Mouse (Mus musculus): Measurements from ENCODE around the gene Fgf11. TPM values are rescaled to one million over a fixed set of nuclear protein-coding genes. Genes with fewer than 3 reads are reported as not detected.
A peak's percentile ranks its signal among the peaks of the same experiment; 100 is the strongest.

The Fgf11 gene
- polyA plus RNA-seq, 1 experiment from 2014 or later, result 8.7 TPM

DNA sequence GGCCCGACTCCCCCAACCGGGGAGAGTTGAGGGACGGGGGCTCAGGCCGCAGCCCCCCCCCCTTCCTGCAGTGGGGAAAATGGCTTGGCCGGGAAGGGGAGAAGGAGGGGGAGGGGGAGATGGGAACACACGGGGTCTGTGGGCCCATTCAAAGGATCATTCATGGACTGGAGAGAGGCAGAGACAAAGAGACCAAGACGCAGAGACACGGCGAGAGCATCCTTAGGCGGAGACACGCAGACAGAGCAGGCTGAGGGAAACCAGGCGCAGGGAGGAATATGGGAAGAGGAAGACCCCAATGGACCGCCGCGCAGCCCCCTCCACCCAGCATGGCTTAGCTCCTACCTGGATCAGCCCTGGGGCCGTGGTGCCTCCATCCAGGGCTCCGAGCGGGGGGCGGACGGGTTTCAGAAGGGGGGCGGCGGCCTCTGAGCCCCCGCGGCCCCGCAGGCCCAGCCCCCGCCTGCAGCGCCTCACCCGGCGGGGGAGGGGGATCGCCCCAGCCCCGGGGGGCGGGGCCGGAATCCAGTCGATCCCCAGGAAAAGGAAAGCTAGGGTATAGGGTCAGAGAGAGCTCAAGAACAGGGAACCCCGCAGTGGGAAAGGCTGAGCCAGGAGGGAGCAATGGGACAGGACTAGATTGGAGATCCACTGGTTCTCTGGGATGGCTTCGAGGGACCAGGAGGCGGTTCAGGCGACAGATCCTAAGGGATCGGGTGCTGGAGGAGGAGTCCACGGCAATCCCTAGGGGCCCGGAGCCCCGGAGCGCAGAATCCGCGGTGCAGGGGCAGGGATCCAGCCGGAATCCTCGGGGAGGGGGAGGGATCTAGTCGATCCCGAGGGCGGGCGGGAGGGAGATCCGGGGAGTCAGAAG lies 35.3 kb upstream of the Fgf11 start:
- peak overlapping the region; percentile 98 for H3K27ac ChIP-seq (replicated peaks)
- ATAC-seq (ENCODE audit: low FRiP score), result peak; percentile 4; the same call in 1 of the 2 replicates
- H3K9me3 ChIP-seq (replicated peaks), result no peaks in the 10 kb centered on the region
- peaks cover 49% of the 10 kb centered on the region for H3K4me1 ChIP-seq
- peaks cover 19% of the 10 kb centered on the region for H3K36me3 ChIP-seq
- peak overlapping the region; percentile 94 for H3K4me2 ChIP-seq
- WGBS, result under 1% methylated on average over 45 of the region's 52 CpGs
- H3K9ac ChIP-seq (replicated peaks), result peak overlapping the region; percentile 98
- H3K4me3 ChIP-seq (replicated peaks), result peak overlapping the region; percentile 89
- H3K27me3 ChIP-seq (replicated peaks), result no peaks in the 10 kb centered on the region

DNA sequence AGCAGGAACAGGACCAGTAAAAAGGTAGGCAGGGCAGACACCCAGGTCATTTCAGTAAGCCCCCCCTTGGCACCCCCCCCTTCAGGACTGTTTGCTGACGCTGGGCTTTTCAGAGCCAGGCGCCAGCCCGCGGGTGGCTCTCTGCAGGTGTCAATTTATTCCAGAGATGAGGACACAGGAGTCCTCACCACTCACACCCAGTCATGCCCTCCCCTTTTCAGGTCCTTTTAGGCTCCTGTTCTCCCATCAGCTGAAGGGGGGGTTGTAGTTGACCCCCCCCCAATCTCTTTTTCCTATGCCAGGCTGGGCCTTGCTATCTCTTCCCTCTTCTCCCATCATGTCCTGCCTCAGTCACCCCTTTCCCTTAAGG lies 34.3 kb upstream of the Fgf11 start:
- Histone ChIP-seq H3K4me3 (replicated peaks) (peak overlapping the region; percentile 89), H3K9me3 (replicated peaks) (no peaks in the 10 kb centered on the region), H3K27ac (replicated peaks) (peak overlapping the region; percentile 98), H3K4me2 (peak overlapping the region; percentile 94), H3K4me1 (peaks cover 49% of the 10 kb centered on the region), H3K27me3 (replicated peaks) (no peaks in the 10 kb centered on the region), H3K9ac (replicated peaks) (peak overlapping the region; percentile 98), H3K36me3 (peaks cover 23% of the 10 kb centered on the region)
- WGBS, result 4% methylated on average over 4 of the region's 4 CpGs
- no peak for ATAC-seq (ENCODE audit: low FRiP score)

DNA sequence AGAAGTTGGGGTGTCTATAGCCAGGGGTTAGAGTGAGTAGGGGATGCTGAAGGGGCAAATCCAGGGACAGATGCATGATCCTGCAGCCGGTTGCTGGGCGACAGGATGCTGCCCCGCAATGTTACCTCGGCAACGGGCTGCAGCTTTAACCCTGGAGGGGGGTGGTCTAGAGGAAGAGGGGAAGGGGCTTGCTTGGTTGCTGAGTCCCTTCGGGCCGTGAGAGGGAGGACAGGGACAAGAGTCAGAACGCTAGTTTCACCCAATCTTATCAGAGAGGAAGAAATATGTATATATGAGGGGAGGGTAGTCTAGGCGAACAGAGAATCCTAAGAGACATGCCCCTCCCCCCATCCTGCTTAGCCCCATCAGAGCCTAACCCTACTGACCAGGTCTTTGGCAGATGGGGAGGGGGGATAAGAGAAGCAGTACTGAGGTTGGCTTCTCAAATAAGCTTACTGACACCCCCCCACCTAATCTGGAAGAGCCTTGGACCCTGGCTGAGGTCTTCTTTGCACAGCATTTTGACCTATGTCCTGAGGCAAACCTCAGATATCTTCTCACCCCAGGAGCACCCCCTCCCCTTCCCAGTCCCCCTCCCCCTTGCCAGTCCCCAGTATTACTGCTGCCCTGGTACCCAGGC lies 33.8 kb upstream of the Fgf11 start:
- Histone ChIP-seq H3K4me3 (replicated peaks) (peak overlapping the region; percentile 89), H3K36me3 (peaks cover 23% of the 10 kb centered on the region), H3K9me3 (replicated peaks) (no peaks in the 10 kb centered on the region), H3K27ac (replicated peaks) (peak overlapping the region; percentile 98), H3K4me1 (peaks cover 49% of the 10 kb centered on the region), H3K4me2 (peak overlapping the region; percentile 94), H3K27me3 (replicated peaks) (no peaks in the 10 kb centered on the region), H3K9ac (replicated peaks) (peak overlapping the region; percentile 98)
- ATAC-seq (ENCODE audit: low FRiP score), result no peak
- 5% methylated on average over 9 of the region's 9 CpGs for WGBS

DNA sequence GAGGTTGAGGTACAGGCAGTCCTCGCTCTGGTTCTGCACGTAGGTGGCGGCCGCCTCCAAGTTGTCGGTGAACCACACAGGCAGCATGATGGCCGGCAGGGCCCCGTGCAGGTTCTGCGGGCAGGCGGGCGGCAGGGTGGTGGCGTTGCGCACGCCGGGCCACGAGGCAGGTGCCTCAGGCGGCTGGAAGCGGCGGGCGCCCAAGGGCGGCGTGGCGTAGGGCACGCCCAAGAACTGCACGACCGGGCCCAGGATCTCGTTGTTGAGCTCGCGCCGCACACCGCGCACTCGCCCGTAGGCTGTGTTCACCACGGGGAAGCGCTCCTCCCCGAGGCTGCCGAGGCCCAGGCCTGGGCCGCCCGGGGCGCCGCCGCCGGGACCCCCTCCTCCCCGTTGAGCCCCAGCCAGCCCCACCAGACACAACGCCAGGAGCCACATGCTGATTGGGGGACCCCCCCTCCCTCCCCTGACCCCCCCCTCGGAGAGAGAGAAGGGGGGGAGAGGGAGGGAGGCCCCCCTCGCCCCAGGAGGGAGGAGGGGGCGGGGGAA lies 32.4 kb upstream of the Fgf11 start:
- Histone ChIP-seq H3K9me3 (replicated peaks) (no peaks in the 10 kb centered on the region), H3K9ac (replicated peaks) (peak overlapping the region; percentile 98), H3K36me3 (peaks cover 28% of the 10 kb centered on the region), H3K27ac (replicated peaks) (peak overlapping the region; percentile 54), H3K27me3 (replicated peaks) (no peaks in the 10 kb centered on the region), H3K4me2 (peak overlapping the region; percentile 94), H3K4me3 (replicated peaks) (peak overlapping the region; percentile 89), H3K4me1 (peaks cover 42% of the 10 kb centered on the region)
- ATAC-seq (ENCODE audit: low FRiP score), result no peak
- WGBS, result 3% methylated on average over 41 of the region's 48 CpGs

DNA sequence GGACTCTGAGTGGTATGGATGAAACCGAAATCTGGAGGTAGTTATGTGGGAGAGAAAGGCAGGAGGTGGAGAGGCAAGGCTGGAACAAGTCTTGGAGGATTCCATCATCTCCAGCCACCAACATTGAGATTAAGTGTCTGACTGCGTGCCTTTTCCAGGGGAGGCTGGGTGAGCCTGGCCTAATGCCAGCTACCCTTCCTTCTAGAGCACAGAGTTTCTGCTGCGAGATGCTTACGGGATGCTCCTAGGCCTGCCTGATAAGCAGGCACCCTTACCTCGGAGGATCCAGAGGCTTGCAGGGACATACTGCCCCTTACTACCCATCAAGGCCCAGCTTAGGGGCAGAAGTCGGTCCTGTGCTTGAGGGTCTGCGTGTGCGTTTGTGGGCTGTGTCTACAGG lies 31.9 kb upstream of the Fgf11 start:
- WGBS, result 49% methylated on average over 8 of the region's 8 CpGs
- H3K9me3 ChIP-seq (replicated peaks), result no peaks in the 10 kb centered on the region
- H3K27ac ChIP-seq (replicated peaks), result peak overlapping the region; percentile 54; the same call in 1 of the 2 replicates
- H3K4me2 ChIP-seq, result peak overlapping the region; percentile 94
- peak overlapping the region; percentile 98 for H3K9ac ChIP-seq (replicated peaks)
- H3K36me3 ChIP-seq, result peaks cover 32% of the 10 kb centered on the region
- peaks cover 39% of the 10 kb centered on the region for H3K4me1 ChIP-seq
- no peaks in the 10 kb centered on the region for H3K27me3 ChIP-seq (replicated peaks)
- no peak for ATAC-seq (ENCODE audit: low FRiP score)
- H3K4me3 ChIP-seq (replicated peaks), result peak overlapping the region; percentile 89

DNA sequence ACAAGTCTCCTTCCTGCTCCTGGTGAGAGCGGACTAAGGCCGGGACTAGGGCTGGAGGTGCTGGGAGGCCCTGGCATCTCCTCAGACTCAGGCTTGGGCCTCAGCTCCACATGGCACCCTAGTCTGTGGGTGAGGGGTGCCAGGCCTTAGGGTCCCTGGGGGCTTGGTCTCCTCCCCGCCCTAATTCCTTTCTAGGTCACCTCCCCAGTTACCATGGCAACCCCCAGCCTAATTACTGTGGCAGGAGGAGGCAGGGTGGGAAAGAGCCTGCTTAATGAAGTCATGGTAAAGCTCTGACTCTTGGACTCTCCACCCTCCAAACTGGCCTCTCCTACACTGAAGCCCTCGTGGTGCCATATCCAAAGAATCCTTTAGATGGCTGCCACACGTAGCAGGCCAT lies 27.2 kb upstream of the Fgf11 start:
- Histone ChIP-seq H3K9ac (replicated peaks) (no peak overlapping the region), H3K9me3 (replicated peaks) (no peaks in the 10 kb centered on the region)

DNA sequence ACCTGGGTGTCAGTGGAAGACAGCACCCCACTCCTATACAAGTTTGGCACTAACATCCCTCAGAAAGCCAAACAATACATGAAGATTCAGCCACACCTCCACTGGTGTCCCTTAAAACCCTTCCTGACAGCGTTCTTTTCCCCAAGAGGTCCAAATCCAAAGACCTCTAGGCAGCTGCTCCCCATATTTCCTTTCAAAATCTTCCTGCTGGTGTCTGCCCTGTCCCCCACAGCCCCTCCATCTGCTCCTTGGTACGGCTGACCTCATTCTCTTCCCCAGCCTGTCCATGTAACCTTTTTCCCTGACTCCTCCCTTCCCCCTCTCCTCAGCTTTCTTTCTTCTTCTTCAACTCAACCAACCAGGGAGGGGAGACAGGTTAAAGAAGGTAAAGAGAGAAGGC lies 21.8 kb upstream of the Fgf11 start:
- WGBS, result 83% methylated on average over 2 of the region's 2 CpGs

More for the DNA sequence above, 27.2 kb upstream of the Fgf11 start:
- no peak for ATAC-seq (ENCODE audit: low FRiP score)
- peaks cover 79% of the 10 kb centered on the region for H3K36me3 ChIP-seq
- H3K4me3 ChIP-seq (replicated peaks), result no peak overlapping the region
- H3K4me2 ChIP-seq, result no peak overlapping the region
- no peak overlapping the region for H3K27ac ChIP-seq (replicated peaks)
- peaks cover 15% of the 10 kb centered on the region for H3K4me1 ChIP-seq
- no peaks in the 10 kb centered on the region for H3K27me3 ChIP-seq (replicated peaks)
- WGBS, result 48% methylated on average over 5 of the region's 5 CpGs

DNA sequence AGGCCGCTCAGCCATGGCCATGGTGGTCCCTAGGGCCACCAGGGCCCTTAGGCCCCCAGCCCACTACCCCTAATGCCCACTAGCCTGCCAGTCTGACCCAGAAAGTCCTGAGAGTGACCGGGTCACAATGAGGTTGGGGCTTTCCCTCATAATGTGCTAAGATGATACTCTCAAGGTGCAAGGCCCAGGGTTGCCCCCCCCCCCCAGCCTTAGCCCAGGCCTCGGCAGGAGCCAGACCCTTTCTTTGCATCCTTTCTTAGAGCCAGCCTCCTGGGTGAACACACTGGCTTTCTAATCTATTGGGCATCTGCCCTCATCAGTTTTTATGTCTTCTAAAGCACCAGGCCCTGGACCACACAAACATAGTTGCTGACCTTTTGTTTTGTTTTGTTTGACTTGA lies 20.4 kb upstream of the Fgf11 start, which contains the start of gene Spem1:
Spem1 (minus strand) TSS at position 101 of the 400 bp plus-strand sequence.
- WGBS, result 87% methylated on average over 3 of the region's 3 CpGs
- ATAC-seq (ENCODE audit: low FRiP score), result no peak
- H3K27me3 ChIP-seq (replicated peaks), result no peaks in the 10 kb centered on the region

More for the DNA sequence above, 21.8 kb upstream of the Fgf11 start:
- Histone ChIP-seq H3K9me3 (replicated peaks) (no peaks in the 10 kb centered on the region), H3K27ac (replicated peaks) (0 out of 2 replicates have a peak overlapping the region, but pooled peaks have one; percentile 9), H3K36me3 (peaks cover 47% of the 10 kb centered on the region), H3K4me1 (no peaks in the 10 kb centered on the region), H3K4me3 (replicated peaks) (no peak overlapping the region), H3K4me2 (no peak overlapping the region), H3K27me3 (replicated peaks) (no peaks in the 10 kb centered on the region), H3K9ac (replicated peaks) (no peak overlapping the region)
- no peak for ATAC-seq (ENCODE audit: low FRiP score)

DNA sequence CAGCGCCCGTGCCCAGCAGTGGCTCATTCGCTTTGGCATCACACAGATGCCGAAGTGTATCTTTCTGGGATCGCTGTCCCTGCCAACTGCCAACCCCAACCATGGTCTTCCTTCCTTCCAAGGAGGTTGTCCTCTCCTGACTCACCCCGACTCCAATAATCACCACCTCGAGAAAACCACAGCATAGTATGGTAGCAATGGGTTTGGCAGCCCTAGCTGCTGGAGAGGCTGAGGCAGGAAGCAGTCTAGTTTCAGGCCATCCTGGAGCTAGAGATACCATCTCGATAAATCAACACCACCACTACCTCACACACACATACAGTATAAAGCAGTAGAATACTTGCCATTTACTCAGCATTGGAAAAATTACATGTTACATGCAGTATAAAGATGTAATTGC lies 17.2 kb upstream of the Fgf11 start:
- Histone ChIP-seq H3K27me3 (replicated peaks) (no peaks in the 10 kb centered on the region), H3K4me2 (no peak overlapping the region), H3K4me1 (no peaks in the 10 kb centered on the region), H3K27ac (replicated peaks) (no peak overlapping the region), H3K9ac (replicated peaks) (no peak overlapping the region), H3K4me3 (replicated peaks) (no peak overlapping the region), H3K36me3 (0 out of 2 replicates have a peak, but pooled peaks cover 1% of the 10 kb centered on the region), H3K9me3 (replicated peaks) (0 out of 2 replicates have a peak, but pooled peaks cover 3% of the 10 kb centered on the region)
- no peak for ATAC-seq (ENCODE audit: low FRiP score)
- WGBS, result 93% methylated on average over 8 of the region's 8 CpGs

More for the DNA sequence above, 20.4 kb upstream of the Fgf11 start, which contains the start of gene Spem1:
- no peak within 1 kb of the TSS for H3K9ac ChIP-seq (replicated peaks)
- H3K4me1 ChIP-seq, result no peaks in the 10 kb centered on the region
- peaks cover 33% of the 10 kb centered on the region for H3K36me3 ChIP-seq
- no peak within 1 kb of the TSS for H3K4me3 ChIP-seq (replicated peaks)
- 0 out of 2 replicates have a peak, but pooled peaks cover 3% of the 10 kb centered on the region for H3K9me3 ChIP-seq (replicated peaks)
- no peak within 1 kb of the TSS for H3K4me2 ChIP-seq
- H3K27ac ChIP-seq (replicated peaks), result no peak within 1 kb of the TSS

DNA sequence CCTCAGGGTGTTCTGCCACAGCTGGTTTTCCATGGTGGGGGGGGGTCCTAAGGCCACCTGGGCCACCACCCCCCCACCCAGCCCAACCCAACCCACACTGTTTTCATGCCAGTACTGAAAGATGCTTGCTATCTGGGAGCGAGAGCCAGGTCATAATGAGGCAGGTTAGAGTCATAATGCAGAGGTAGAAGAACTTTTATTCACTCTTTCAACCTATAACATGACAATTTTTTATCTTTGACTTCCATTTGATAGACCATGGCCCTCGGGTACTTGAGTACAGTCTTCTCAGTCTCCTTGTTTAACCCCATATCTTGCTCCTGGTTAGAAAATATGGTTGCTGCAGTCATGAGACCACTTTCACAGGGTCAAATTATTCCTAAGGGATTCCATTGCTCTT lies 16.7 kb upstream of the Fgf11 start, which contains the start of gene Spem2:
Spem2 (minus strand) TSS at position 101 of the 400 bp plus-strand sequence.
- Histone ChIP-seq H3K4me2 (no peak within 1 kb of the TSS), H3K4me1 (no peaks in the 10 kb centered on the region), H3K9me3 (replicated peaks) (0 out of 2 replicates have a peak, but pooled peaks cover 3% of the 10 kb centered on the region), H3K27me3 (replicated peaks) (no peaks in the 10 kb centered on the region), H3K9ac (replicated peaks) (no peak within 1 kb of the TSS), H3K36me3 (no peaks in the 10 kb centered on the region), H3K27ac (replicated peaks) (no peak within 1 kb of the TSS), H3K4me3 (replicated peaks) (no peak within 1 kb of the TSS)
- no peak for ATAC-seq (ENCODE audit: low FRiP score)
- 80% methylated on average over 2 of the region's 2 CpGs for WGBS

DNA sequence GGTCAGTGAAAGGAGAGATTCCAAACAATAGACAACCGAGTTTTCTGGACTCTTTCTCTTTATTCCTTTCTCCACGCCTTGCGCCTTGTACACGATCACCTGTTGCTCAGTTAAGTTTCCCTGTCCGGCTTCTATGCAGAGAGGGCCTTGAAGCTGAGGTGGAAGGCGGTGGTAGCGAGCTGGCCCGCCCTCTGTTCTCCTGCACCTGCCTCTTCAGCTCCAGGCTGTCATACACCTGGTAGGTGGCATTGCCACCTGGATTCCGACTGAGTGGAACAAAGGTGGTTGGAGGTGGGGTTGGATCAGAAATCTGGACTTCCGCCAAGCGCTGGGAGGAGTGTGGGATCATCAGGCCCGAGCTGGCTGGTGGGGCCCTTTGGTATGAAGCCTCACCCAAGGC lies 14.9 kb upstream of the Fgf11 start:
- Histone ChIP-seq H3K9me3 (replicated peaks) (0 out of 2 replicates have a peak, but pooled peaks cover 3% of the 10 kb centered on the region), H3K27me3 (replicated peaks) (no peaks in the 10 kb centered on the region), H3K4me1 (no peaks in the 10 kb centered on the region), H3K27ac (replicated peaks) (no peak overlapping the region), H3K9ac (replicated peaks) (no peak overlapping the region), H3K4me2 (no peak overlapping the region), H3K4me3 (replicated peaks) (no peak overlapping the region), H3K36me3 (no peaks in the 10 kb centered on the region)
- WGBS, result 89% methylated on average over 12 of the region's 12 CpGs
- no peak for ATAC-seq (ENCODE audit: low FRiP score)
